33 mouse cellular contexts compared by ENCODE assay signal in the genomic region with DNA sequence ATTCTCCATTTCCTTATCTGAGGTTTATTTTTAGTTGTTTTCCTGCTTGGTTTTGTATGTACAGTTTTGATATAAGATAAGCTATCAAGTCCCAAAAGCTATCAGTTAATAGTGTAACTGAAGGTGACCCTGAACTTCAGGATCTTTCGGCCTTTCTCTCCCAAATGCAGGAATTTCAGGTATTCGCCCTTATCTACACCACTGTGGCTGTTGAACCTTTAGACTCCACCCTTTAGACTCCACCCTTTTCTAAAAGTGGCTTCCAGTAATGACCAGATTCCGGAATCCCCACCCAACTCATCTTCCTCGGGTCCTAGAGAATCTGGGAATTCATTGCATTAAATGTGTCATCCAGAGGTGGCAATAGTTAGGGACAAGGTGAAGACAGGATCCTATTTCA. TPM values are rescaled to one million over a fixed set of nuclear protein-coding genes. Genes with fewer than 3 reads are reported as not detected.
"Had no signal": no experiment of that assay in that cellular context is flagged by ENCODE, and none has a peak within 500 bp of the region (broad histone marks: within the 10 kb centered on the region; RNA-seq: fewer than 3 reads in every experiment).

No protein-coding gene starts in this region.

- H3K27ac ChIP-seq: gastrocnemius, adult 2 months; heart, embryonic 10.5 days; hindbrain, embryonic 10.5 days; hindbrain, embryonic 12.5 days; hindbrain, embryonic 14.5 days; intestine, embryonic 15.5 days; kidney, embryonic 15.5 days; kidney, postnatal 0 days; layer of hippocampus, adult 2 months; left cerebral cortex, adult 2 months; limb, embryonic 10.5 days; limb, embryonic 12.5 days; liver, embryonic 13.5 days; liver, embryonic 15.5 days had no signal

- DNase-seq: gastrocnemius, adult 2 months; gastrocnemius, postnatal 10 days; gastrocnemius, postnatal 25 days; heart, postnatal 10 days; heart, postnatal 4 days; kidney, adult 2 months; kidney, adult 9 months; kidney, postnatal 14 days; kidney, postnatal 36 days; liver; liver, embryonic 13.5 days; liver, postnatal 0 days had no signal

- H3K4me1 ChIP-seq: heart, embryonic 10.5 days; heart, embryonic 12.5 days; hindbrain, embryonic 10.5 days; hindbrain, embryonic 12.5 days; intestine, embryonic 15.5 days; kidney, embryonic 15.5 days; limb, embryonic 10.5 days; limb, embryonic 12.5 days; liver, embryonic 13.5 days; liver, embryonic 15.5 days had no signal

- H3K4me3 ChIP-seq: gastrocnemius, adult 2 months; heart, embryonic 10.5 days; heart, embryonic 12.5 days; hindbrain, embryonic 10.5 days; hindbrain, embryonic 12.5 days; intestine, embryonic 15.5 days; kidney, embryonic 15.5 days; layer of hippocampus, adult 2 months; left cerebral cortex, adult 2 months; limb, embryonic 10.5 days; limb, embryonic 12.5 days; liver, embryonic 13.5 days; liver, embryonic 15.5 days had no signal

- H3K9ac ChIP-seq: heart, embryonic 12.5 days; hindbrain, embryonic 12.5 days; hindbrain, embryonic 14.5 days; intestine, embryonic 15.5 days; kidney, embryonic 15.5 days; limb, embryonic 12.5 days; liver, embryonic 13.5 days; liver, embryonic 15.5 days; liver, postnatal 0 days had no signal

- H3K9me3 ChIP-seq: heart, embryonic 10.5 days; heart, embryonic 12.5 days; hindbrain, embryonic 10.5 days; hindbrain, embryonic 12.5 days; intestine, embryonic 15.5 days; kidney, embryonic 15.5 days; limb, embryonic 10.5 days; limb, embryonic 12.5 days; liver, embryonic 15.5 days had no signal

- H3K36me3 ChIP-seq: heart, embryonic 10.5 days; heart, embryonic 12.5 days; hindbrain, embryonic 10.5 days; hindbrain, embryonic 12.5 days; intestine, embryonic 15.5 days; kidney, embryonic 15.5 days; limb, embryonic 10.5 days; limb, embryonic 12.5 days; liver, embryonic 13.5 days; liver, embryonic 15.5 days had no signal

RNA-seq across cellular contexts. Expression of a gene that starts 15.7 kb away (rescaled TPM):
- total RNA-seq: gastrocnemius, adult 2 months; gastrocnemius, postnatal 10 days; gastrocnemius, postnatal 25 days; gastrocnemius, postnatal 4 days; granulocyte monocyte progenitor cell, adult 5-6 weeks; heart, adult 8-10 months; heart, postnatal 10 days; heart, postnatal 25 days; heart, postnatal 4 days; layer of hippocampus, adult 2 months; layer of hippocampus, postnatal 10 days; layer of hippocampus, postnatal 25 days; left cerebral cortex, adult 2 months; left cerebral cortex, postnatal 14 days; left cerebral cortex, postnatal 36 days had no signal

RNA-seq across cellular contexts. Expression of a gene that starts 25.2 kb away (rescaled TPM):
- total RNA-seq: gastrocnemius, adult 2 months; gastrocnemius, postnatal 10 days; gastrocnemius, postnatal 25 days; gastrocnemius, postnatal 4 days; granulocyte monocyte progenitor cell, adult 5-6 weeks; heart, adult 8-10 months; heart, postnatal 10 days; heart, postnatal 25 days; heart, postnatal 4 days; layer of hippocampus, adult 2 months; layer of hippocampus, postnatal 10 days; layer of hippocampus, postnatal 25 days; left cerebral cortex, adult 2 months; left cerebral cortex, postnatal 14 days; left cerebral cortex, postnatal 36 days had no signal

RNA-seq across cellular contexts. Expression of a gene that starts 27.4 kb away (rescaled TPM):
- total RNA-seq: gastrocnemius, adult 2 months; gastrocnemius, postnatal 10 days; gastrocnemius, postnatal 25 days; gastrocnemius, postnatal 4 days; granulocyte monocyte progenitor cell, adult 5-6 weeks; heart, adult 8-10 months; heart, postnatal 10 days; heart, postnatal 25 days; heart, postnatal 4 days; layer of hippocampus, adult 2 months; layer of hippocampus, postnatal 10 days; layer of hippocampus, postnatal 25 days; left cerebral cortex, adult 2 months; left cerebral cortex, postnatal 14 days; left cerebral cortex, postnatal 36 days had no signal

RNA-seq across cellular contexts. Expression of a gene that starts 50.4 kb away (rescaled TPM):
- total RNA-seq: gastrocnemius, adult 2 months; gastrocnemius, postnatal 10 days; gastrocnemius, postnatal 25 days; gastrocnemius, postnatal 4 days; granulocyte monocyte progenitor cell, adult 5-6 weeks; heart, adult 8-10 months; heart, postnatal 10 days; heart, postnatal 25 days; heart, postnatal 4 days; layer of hippocampus, postnatal 10 days; layer of hippocampus, postnatal 25 days; left cerebral cortex, postnatal 14 days; left cerebral cortex, postnatal 36 days had no signal

RNA-seq across cellular contexts. Expression of a gene that starts 51.1 kb away (rescaled TPM):
- total RNA-seq: gastrocnemius, adult 2 months; gastrocnemius, postnatal 10 days; gastrocnemius, postnatal 25 days; gastrocnemius, postnatal 4 days; granulocyte monocyte progenitor cell, adult 5-6 weeks; heart, adult 8-10 months; heart, postnatal 10 days; heart, postnatal 25 days; heart, postnatal 4 days; layer of hippocampus, adult 2 months; layer of hippocampus, postnatal 10 days; layer of hippocampus, postnatal 25 days; left cerebral cortex, adult 2 months; left cerebral cortex, postnatal 14 days; left cerebral cortex, postnatal 36 days had no signal
